Mouse (Mus musculus) cerebellum, adult 11 months (tissue): ENCODE data around the gene Fnbp1l.

Experiments used
- DNase-seq: peaks from one replicate; pipeline ENCODE4 v3.0.0; 2022

The Fnbp1l gene

DNA sequence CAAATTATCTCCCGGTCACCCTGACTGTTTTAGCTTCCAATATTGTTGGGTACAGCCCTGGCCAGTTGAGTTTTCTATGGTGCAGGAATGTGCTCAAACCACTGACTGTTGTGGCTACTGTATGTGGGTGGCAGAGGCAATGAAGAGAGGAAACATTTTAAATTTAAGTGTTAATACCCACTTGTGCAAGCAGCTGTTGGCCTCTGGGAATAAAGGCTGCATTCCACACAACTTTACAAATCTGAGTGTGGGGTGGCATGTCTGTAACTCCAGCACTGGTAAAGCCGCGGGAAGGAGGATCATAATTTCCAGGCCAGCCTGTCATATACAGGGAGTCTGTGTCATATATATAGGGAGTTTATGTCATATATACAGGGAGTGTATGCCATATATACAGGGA, 99.2 kb downstream of the Fnbp1l start:
- no peak for DNase-seq

DNA sequence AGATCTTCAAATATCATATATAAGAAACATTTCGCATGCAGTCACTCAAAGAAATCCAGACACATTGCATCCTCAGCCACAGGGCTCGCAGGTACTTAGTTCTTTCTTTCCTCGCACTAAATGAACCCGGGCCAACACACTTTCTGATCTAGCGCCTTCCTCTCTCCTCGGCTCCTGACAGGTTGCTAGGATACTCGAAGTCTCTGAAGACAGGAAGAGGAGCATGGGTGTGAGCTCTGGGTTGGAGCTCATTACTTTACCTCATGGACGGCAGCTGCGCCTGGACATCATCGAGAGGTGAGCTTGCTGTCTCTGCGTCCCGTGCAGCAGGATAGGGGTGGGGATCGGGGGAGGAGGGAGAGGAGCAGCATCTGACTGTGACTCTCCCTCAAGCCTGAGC, 100.4 kb downstream of the Fnbp1l start:
- no peak for DNase-seq

DNA sequence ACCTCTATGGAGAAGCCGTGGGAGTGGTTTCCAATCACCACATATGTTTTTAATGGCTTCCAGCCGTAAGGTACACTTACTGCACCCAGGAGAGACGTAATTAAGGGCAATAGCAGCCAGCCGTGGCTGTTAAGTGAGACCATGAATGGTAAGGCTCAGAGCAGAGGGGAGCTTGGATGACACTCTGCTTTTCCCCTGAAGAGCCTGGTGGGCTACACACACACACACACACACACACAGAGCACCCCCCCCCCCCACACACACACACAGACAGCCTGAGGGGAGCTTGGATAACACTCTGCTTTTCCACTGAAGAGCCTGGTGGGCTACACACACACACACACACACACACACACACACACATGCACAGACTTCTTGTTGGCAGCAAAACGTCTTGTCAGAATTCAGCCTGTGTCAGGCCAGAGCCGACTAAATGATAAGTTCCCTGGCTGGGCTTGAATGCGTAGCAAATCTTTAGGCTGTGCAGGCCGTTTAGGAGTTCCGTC, 101.2 kb downstream of the Fnbp1l start:
- no peak for DNase-seq

DNA sequence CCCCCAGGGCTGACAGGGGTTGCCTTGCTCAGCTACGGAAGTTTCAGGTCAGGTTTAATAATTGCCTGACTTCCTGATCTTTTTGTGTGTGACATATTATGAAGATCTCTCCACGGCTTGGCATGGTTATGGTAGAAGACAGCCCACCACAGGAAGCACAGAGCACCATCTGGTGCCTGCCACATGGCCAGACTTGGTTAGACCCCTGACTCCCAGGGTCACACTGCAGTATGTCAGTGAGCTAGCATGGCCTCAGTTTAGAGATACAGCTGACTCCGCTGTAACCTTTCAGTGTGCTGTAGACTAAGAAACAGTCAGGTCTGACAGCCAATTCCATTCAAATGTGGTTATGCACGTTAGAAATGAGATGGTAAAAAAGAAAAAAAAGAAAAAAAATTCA, 101.8 kb downstream of the Fnbp1l start:
- DNase-seq, result no peak

DNA sequence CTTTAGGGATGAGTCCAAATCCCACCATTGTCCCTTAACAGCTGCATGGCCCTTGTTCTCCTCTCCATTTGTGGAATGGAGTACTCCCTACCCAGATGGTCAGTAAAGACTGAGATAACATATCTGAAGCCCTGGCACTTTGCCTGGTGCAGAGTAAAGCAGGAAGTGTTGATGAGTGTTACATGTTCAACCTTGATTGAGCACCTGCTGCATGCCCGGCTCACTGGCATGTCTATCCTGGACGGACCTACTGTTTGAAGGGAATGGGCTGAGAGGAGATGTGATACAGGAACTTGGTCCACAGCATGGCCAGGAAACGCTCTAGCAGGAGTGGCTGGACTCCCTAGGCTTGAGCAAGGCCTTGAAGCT, 103.2 kb downstream of the Fnbp1l start:
- DNase-seq, result no peak

DNA sequence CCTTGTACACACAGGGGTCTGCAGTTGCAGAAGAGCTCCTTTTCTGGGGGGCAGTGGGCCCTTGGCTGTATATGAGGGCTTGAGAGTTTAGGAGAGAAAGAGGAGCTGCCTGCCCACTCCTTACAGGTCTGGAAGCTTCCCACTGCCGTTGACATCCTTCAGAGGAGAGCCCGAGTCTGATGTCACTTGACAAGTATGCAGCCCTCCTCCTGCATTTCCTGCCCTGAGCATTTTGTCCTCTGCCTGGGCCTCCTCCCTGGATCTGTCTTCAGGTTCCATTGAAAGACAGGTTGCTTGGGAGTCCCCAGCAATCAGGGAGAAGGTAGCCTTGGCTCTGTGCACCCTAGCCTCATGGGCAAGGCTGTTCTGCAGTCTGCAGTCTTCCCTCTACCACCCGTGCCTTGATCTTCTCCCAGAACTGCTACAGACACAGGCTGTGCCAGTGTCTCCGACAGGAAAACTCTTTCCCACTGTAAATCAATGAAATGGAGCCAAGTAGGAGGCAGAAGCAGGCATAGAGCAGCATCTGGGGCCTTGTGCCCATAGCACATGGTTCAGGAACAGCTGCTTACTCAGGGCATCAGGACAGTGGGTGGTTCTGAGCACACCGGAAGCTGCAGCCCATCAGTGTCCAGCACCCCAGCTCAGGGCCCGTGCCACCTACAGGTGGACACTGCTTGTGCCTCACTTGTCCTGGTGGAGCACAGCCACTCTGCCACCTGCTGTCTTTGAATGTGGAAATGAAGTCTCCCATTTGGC, 103.8 kb downstream of the Fnbp1l start:
- DNase-seq, result no peak

DNA sequence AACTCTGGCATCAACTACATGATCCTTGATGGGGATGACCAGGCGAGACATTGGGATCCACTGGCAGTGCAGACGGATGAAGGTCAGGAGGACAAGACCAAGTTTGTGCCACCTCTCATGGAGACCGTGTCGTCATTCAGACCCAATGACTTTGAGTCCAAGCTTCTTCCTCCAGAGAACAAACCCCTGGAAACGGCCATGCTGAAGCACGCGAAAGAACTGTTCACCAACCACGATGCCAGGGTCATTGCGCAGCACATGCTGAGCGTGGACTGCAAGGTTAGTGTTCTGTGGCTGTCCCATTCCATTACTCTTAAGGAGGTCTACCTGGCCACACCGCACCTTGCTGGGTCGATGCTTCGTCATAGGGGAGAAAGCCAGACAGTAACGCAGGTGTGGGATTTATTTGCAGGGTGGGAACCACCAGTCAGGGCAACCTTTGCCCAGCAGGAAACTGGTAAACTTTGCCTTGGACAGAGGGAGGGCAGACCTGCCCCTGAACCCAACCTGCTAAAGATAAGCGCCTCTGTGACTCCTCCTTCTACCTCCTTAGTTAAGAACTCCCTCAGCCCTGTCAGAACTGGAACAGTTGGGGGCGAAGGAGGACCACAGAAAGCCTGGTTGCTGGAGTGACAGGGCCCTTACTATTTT, 106.7 kb downstream of the Fnbp1l start:
- DNase-seq, result no peak

DNA sequence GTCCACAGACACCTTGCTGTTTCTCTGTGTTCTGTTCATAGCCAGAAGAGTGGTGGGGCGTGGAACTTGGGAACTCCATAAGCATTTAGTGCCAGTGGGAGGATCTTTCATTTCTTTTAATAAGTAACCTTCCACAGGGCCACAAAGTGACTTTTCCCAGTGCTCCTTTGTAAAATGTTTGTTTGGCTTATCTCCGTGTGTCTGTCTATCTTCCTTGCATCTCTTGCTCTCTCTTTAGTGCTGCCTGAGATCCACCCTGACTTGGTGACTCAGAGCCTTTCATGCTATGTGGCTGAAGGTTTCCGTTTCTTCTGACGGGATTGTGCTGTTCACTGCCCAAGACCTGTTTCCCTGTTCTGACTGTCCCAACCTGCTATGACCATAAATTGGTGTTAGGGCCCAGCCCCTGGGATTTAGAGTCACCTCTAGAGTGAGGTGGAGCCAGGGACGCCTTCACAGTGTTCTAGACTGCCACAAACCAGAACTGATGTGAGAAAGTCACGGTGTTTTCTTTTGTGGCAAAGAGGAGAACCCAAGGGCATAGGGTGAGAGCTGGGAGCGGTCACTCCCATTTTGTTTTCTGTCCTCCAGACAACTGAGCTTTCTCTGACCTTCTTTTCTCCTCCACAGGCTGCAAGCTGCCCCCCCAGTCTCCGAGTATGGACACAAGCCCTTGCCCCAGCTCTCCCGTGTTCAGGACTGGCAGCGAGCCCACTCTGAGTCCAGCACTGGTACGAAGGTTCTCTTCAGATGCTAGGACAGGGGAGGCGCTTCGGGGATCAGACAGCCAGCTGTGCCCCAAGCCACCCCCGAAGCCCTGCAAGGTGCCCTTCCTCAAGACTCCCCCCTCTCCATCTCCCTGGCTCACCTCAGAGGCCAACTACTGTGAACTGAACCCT, 107.5 kb downstream of the Fnbp1l start:
- DNase-seq, result no peak

DNA sequence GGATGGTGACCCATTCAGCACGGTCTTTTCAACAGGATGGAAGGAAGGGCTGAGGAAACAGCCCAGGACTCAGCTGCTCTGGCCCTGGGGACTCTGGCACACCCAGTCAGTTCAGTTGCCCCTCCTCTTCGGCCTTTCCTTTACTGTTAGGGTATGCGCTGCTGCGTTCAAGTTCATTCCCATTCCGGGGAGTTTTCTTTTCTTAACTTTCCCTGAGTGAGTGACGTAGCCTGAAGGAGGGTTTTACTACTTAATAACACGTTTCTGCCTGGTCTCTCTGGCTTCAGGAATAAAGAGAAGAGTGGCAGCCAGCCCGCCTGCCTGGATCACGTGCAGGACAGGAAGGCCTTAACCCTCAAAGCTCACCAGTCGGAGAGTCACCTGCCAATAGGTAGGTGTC, 108.6 kb downstream of the Fnbp1l start:
- no peak for DNase-seq

DNA sequence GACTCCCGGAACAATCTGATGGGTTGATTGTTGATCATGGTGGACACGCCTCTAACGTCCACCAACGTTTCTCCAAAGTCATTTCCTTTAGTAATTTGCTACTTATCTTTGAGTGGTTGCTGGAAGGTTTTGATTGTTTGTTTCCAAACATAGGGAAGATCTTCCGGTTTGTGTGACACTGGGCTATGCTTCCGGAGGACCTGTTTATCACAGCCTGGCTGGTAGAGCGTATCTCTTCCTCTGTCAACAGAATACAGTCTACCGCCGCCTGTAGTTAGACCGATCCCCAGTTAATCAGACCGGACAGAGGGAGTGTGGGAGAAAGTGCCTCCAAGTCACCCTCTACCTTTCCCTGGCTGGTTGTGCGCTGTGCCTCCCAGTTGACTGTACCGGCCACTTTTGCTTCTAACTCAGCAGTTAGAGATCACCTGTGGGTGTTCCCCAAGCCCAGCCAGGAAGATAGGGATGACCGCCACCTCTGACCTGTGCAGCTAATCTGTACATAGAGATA, 109.2 kb downstream of the Fnbp1l start:
- no peak for DNase-seq

DNA sequence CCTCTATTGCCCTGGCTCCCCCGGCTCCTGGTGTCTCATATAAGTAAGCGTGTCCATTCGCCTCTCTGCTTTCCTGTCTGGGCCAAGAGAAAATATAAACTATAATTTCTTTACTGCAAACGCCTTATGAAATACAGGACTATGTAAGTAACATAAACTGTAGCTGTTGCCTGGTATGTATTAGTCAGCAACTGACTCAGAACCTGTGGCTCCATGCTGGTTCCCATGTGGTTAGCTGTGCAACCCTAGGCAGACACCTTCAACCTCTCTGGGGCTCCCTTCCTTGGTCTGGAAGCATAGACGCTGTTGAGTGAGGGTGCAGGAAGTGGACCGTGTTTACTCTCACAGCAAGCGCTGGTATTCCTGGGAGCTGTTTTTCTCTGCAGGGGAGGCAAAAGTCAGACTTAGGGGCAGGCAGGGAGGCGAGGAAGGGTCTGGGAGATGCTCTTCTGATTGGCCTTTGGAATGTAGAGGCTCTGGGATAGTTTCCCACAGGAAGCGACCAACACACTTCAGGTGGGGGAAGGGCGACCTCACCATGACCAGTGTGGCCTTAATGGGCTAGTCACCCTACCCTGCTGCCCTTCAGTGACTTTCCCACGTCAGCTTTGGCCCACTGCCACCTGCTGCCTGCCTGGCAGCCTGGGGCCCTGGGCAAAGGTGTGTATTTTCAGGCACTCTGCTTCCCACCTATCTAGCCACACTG, 109.8 kb downstream of the Fnbp1l start:
- no peak for DNase-seq

DNA sequence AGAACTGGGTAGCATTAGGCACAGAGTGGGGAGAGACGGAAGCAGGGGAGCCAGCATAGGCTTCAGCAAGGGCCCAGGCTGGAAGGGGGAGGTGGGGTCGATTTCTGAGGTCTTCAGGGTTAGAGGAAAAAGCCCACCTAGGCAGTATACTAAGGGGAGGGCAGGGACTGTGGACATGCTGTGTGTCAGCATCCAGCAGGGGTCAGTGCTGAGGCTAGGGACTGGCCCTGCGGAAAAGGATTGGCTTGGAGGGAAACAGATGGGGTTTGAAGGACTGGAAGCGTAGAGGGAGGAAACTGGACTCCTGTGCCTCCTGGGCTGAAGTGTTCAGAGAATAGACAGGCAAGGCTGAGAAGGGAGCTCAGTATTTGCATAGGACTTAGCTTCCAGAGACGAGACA, 110.4 kb downstream of the Fnbp1l start:
- DNase-seq, result no peak

DNA sequence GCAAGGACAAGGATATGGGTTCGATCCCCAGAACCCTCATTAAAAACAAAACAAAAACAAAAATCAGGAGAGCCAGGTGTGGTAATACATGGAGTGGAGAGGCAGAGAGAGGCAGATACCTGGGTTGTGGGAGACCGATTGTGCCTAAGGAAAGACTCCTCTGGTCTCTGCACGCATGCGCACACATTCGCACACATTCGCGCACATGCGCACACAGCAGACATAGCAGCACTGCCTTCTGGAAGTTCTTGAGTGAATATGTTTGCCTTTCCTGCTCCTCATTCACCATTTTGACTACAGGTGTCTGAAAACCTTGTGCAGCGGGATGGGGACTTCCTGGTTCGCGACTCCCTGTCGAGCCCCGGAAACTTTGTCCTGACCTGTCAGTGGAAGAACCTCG, 111.7 kb downstream of the Fnbp1l start:
- DNase-seq, result no peak

DNA sequence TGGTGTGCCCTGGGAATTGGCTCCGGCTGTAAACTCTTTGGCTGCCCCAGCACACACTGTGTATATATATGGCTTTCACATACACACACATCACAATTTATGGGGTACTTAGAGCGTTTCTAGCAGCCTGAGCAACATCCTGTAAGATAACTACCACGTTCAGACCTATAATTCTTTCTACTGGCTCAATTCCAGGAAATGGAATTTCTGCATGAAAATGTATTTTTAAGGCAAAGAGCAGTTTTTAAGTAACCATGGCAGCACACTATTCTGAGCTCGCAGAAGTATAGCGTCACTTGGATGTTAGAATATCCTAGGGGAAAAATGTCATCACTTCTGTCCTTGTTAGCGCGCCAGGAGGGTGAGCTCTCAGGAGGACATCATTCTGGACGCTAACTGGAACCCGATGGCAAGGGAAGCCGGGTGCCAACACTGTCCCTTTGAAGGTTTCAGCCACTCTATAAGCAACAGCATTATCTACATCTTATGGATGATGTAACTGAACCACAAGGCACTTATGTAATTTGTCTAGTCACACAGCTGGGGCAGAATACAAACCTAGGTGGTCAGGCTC, 113.1 kb downstream of the Fnbp1l start:
- DNase-seq, result no peak

DNA sequence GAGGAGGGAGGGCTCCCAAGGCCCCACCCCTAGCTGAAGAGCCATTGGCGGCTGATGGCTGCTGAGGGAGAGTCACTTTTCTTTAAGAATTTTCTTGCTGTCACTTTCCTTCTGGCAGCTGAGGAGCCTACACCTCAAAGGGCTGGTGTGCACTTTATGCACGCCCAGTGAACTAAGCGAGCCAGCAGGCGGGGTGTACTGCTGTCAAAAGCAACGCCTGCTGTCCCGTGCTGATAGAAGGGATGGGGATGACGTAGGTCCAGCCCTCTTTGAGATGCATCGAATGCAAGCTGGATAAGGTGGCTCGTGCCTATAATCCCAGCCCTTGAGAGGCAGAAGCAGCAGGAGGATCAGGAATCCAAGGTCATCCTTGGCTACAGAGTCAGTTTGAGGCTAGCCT, 118.6 kb downstream of the Fnbp1l start:
- DNase-seq, result no peak

DNA sequence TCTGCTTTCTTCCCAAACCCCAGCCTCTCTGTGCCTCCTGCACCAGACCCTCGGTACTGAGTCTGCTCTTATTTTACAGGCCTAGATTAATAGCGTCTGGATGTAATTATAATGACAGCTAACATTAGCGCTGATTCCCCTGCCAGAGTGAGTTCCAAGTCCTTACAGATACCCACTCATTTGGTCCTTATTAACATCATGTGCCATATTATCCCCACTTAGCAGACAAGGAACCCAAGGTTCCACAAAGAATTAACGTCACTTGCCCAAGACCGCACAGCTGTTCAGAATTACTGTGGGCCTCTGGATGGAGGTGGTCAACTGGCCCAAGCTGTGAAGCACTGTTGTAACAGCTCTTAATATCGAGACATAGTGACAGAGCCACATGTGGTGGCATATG, 119.9 kb downstream of the Fnbp1l start:
- no peak for DNase-seq

DNA sequence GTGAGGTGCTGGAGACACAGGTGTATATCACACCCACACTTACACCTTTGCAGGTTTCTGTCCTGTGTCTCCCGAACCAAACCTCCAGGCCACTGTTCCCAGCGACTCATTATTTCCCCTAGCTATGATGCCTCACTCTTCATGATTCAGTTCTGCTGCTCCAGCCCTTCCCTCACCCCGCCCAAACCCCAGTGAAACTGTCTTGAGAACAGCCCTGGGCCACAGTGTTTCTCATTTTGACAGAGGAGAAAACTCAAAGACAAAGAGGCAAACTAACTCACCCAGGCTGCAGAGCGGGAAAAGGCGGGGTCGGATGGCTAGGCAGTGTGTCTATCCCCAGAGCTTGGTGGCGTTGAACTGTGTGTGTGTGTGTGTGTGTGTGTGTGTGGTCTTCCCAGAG, 121.0 kb downstream of the Fnbp1l start:
- DNase-seq, result no peak

DNA sequence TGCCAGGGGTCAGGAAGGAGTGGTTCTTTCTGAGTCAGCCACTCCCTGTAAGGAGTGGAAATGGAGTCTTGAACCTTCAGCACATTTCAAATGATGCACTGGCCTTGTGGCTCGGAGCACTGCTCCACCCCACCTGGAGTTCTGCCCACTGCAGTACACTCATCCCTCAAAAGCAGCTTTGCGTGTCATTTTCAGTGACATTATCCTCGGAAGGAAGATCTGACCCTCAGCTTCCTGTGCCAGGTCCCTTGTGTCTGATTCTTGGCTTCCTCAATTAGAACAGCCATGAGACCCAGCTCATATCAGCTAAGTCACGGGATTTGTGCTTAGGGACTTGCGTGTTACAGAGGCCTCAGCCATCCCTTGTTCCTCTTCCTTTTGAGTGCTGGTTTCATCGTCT, 121.6 kb downstream of the Fnbp1l start:
- DNase-seq, result no peak

DNA sequence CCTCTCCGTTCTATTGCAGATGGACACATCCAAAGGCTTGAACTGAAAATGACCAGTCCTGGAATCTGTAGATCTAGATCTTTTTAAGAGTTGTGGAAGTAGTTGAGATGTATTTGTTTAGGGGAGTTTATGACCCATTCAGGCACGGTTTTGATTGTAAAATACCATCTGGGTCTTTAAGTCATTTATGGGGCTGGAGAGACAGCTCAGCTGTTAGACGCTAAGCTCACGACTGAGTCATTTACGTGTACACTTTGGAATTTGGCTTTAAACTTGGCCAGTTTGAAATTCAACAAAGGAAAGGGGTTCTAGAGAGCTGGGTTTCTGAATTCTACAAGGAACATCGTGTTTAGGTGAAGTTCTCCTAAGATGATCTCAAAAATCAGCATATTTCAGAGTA, 124.8 kb downstream of the Fnbp1l start:
- no peak for DNase-seq

DNA sequence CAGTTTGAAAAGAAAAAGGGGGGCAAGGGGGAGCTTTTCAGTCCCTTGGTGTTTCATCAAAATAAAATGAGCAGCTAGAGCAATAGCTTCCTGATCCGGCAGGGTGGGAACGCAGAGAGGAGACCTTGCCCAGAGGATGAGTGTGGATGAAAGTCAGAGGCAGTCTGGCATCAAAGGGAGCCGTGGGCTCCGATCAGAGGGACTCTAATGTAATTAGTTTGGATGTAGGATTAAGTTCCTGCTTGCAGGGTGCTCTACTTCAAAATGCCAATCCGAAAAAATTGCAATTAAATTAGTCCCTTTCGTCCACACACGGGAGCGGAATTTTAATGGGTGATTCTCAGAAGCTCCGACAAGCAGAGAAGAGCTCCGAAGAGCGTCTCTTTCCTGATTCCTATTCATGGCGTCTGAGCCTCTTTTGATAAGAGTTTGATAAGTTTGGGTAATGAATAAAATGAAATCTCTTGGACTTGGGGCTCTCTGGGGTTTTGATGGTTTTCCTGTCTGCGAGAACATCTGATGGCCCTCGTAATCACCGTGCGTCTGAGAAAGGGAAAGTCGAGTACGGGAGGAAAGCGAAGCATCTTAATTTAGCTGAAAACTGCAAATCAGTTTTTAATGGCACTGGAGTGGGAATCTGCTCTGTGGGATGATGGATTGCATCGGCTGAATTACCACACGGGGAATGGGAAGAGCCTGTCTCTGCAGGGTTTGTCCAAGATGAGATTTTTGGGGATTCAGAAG, 126.5 kb downstream of the Fnbp1l start:
- no peak for DNase-seq

DNA sequence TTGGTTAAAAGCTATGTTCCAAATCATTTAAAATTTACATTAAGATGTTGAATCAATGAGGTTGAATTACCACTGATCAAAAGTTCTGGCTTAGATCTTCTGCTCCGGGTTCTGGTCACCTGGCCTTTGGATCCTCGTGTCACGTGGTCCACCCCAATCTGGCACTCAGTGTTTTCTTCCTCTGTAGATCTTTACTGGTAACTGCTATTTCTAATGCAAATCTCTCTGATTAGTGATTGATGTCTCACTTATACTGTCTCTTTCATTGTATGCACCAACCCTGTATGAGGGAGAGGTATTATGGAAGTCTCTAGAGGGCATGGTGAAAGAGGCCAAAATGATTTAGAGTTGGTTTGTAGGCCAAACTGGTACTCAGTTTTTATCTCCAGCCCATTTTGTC, 127.5 kb downstream of the Fnbp1l start:
- DNase-seq, result no peak

DNA sequence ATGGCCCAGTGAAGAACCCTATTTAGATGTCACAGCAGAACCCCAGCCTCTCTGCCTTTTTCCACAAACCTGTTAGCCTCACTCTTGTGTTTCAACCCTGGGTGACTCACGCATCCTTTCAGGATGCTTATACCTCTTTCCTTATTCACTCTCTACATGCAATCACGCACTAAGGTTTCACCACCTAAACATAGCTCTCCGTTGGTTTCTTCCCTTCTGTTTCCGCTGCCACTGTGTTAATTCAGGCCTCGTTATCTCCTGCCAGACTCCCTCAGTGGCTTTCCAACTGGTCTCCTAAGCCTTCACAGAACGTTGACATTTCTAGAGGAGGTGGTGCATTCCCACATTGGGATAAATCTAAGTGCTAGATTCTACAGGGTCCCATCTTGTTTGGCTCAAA, 128.9 kb downstream of the Fnbp1l start:
- no peak for DNase-seq
